Mouse (Mus musculus) adrenal gland, postnatal 25 days (tissue): ENCODE data around the gene Tacr2. TPM values are rescaled to one million over a fixed set of nuclear protein-coding genes. Genes with fewer than 3 reads are reported as not detected.

ENCODE experiments used
- DNase-seq: peaks from one replicate; pipeline ENCODE4 v3.0.0; 2021; ENCODE audit warnings: mixed read lengths
- long read RNA-seq: library from polyadenylated mRNA; stranded (forward); transcript quantifications from one replicate; pipeline ENCODE4 v2.0.0, GENCODE M21; 2021
- total RNA-seq: library from RNA; stranded (reverse); gene quantifications from 2 replicates; pipeline ENCODE4 v1.2.3, GENCODE M21; 2021

The Tacr2 gene
- total RNA-seq: 36.1 and 52.0 TPM in 2 replicates
- long read RNA-seq, transcript Tacr2-201 (5 exons, 2,258 nt): major isoform, 9 of 18 reads
- long read RNA-seq, partial matches to known transcripts: 9 of 18 reads
- long read RNA-seq, other reads (novel, unspliced or antisense): 0 of 18 reads

DNA sequence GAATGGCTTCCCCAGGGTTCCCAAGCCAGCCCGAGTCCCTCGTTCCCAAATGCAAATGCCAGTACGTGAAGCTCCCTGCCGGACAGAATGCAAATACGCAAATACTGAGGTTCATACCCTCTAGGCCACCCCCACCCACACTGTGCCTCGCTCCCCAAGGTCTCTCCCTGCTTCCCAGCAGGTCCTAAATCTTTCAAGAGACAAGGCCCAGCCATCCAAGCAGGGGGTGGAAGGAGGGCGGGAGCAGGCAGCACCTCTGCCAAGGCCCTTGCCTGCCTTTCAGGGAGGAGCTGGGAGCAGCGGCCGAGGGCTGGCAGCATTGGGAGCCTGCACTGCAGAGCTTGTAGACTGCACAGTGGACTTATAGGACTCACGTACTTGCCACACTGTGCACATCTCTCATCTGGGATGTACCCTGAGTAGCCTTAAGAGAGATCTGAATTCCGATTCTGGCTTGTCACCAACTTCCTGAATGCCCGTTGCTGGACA, at the start of gene Tacr2:
TSS of gene Tacr2 (plus strand) at position 439 of the 489 bp plus-strand sequence.
- peak; percentile 73 for DNase-seq

DNA sequence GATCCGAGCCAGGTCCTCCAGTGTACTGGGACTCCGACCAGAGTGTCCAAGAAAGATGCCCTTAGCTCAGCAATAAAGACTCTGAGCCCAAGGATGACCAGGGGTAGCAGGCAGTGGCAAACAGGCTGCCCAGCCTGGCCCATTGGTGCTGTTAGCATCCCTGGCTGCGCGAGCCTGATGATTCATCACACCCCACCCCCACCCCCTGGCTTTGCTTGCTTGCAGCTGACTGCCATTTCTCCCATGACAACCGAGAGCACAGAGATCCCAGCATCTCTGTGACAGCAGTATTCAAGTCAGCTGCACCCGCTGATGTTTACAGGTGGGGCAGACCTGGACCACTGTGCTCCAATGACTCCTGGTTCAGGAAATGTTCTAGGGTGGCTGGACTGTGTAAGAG, 49.7 kb upstream of the Tacr2 start:
- DNase-seq: no peak

DNA sequence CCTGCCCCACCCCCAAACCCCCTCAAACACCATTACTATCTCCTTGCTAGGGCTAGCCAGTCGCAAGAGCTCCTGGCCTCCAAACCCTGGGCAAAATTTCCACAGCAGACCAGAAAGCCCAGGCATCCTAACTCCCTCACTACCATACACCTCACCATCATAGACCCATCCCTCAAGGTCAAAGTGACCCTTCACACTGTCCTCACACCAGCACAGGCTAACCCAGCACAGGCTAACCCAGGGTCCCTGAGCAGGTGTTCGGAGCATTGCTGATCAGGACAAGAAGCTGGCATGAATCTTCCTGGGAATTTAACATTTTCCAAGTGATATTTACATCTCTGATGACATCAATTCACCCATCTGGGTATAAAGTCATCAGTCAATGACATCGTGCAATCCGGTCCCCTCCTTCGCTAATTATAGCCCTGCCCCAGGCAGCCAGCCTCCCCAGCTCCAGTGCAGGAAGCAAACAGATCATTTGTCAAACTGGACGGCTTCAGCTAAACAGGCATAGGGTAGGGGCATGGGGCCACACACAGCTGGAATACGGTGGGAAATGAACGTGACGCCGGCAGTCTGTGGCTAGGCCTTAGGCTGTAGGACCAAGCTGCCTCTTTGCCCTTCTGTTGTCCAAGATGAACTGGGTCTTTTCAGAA, 43.9 kb upstream of the Tacr2 start:
- no peak for DNase-seq

DNA sequence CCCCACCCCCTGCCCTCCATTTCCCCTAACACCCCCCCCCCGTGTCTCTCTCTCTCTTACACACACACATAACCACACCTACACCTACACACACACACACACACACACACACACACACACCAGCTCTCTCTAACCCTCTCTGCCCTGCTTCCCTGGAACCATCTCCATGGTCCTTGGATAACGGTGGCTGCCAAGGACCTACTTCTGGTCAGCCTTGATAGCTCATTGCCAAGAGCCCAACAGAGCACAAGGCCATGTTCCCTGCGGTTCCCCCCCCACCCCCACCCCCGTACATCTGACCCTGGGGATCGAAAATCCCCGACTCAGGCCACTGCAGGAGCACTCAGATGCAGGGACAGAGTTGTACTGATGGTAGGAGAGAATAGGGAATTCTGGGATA, 40.9 kb upstream of the Tacr2 start:
- no peak for DNase-seq

DNA sequence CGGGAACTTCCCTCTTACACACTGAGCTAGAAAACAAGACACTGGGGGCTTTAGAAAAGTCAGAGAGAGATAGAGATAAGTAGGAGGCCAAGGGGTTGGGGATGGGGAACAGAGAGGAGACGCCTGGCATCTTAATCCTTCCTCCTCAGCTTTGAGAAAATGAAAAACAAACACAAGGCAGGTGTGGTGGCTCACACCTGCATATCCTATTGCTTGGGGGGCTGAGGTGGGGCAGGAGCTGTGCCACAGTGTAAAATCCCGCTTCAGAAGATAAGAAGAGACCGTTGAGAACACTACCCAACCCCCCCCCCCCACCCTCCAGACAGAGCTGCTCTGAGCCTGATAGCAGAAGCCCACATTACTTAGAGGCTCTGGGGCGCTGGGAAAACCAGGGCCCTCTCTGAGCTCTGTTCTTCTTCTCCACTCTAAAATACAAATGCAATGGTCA, 37.0 kb upstream of the Tacr2 start:
- DNase-seq: no peak

DNA sequence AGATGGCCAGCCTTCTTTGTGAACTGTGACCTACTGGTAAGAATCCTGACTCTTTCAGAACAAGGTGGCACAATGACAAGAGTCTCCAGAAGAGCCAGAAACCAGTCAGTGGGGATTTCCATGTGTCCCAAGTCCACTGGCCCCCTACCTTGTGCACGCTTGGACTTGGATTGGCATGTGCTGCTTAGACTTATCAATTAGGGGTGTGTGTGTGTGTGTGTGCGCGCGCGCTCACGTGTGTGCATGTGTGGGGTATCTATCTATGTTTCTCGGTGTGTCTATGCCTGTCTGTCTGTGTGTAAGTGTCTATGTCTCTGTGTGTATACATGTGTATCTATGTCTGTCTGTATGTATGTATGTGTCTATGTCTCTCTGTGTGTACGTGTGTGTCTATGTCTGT, 36.6 kb upstream of the Tacr2 start:
- DNase-seq: no peak

DNA sequence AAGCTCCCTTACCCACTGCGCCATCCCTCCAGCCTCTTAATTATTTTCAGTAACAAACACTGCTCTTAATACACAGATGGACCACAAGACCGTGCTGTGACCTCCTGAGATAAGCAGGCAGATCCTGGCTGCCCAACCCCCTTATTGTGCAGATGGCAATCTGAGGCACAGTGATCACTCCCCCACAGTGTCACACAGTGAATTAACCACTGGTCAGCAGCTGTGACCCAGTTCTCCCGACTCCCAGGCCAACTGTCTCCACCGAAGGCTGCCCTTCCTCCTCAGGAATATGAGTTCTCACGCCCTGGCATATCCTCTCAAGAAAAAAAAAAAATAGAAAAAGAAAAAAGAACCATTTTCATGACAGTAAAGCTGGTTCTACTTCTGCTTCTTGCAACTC, 35.6 kb upstream of the Tacr2 start:
- no peak for DNase-seq

DNA sequence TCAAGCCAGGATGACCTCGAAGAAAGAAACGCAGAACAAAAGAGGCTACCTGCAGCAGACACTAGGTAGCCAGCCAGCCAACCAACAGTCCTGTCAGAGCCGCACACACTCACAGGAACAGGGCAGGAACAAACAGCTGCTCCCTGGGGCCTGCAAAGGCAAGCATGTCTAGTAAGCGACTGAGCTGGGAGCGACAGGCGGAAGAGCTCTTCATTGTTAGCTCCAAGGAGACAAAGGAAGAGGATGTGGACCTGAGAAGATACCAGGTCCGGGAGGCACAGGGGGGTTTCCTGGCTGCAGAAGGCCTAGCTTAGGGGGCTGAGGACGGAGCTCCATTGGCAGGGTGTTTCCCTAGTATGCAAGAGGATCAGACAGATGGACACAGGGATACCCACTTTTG, 35.0 kb upstream of the Tacr2 start:
- DNase-seq: no peak

DNA sequence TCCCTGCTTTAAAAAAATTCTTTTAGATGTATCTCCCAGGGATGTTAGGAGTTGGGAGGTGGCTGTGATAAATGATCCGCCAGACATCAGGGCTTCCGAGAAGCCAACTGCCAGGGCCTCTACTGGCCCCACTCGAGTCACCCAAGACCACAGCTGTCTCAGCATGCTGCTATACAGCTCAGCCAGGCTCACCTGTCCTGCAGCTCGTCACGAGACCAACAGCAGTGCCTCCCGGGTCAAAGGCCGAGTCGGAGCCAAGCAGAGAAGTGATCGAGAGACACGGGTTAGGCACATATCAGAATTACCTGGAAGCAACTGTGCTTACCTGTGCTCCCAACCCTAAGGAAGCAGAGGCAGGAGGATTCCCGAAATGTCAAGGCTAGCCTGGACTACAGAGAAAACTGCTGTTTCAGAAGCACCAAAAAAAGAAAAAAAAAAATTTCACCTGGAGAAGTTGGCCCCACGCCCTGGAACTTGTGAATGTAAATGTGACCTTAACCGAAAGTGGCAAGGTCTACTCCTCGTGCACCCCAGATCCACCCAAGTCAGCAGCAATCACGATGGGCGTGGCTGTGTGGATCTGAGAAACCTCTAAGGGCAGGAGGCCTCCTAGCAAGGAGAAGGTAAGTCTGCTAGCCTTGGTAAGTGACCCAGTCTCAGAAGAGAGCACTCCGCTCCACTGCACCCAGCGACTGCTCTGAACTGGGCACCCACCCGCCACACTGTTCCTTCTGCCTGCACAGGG, 34.0 kb upstream of the Tacr2 start:
- no peak for DNase-seq

DNA sequence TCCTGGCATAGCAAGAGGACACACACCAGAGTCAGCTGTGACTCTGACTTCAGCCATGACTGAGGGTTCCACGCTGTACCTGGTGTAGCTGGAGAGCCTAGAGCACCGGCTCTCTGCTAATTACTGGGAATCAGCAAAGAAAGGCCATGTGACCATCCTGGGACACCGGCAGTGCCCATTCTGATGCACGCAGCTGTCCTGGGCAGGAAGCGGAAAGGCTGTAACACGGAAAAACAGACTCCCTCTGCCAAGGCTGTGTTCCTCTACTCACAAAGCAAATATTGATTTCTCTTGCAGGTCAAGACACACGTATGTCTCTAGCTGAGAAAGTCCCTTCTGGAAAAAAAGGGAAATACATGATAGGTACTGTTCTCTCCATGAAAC, 33.5 kb upstream of the Tacr2 start:
- DNase-seq: no peak

DNA sequence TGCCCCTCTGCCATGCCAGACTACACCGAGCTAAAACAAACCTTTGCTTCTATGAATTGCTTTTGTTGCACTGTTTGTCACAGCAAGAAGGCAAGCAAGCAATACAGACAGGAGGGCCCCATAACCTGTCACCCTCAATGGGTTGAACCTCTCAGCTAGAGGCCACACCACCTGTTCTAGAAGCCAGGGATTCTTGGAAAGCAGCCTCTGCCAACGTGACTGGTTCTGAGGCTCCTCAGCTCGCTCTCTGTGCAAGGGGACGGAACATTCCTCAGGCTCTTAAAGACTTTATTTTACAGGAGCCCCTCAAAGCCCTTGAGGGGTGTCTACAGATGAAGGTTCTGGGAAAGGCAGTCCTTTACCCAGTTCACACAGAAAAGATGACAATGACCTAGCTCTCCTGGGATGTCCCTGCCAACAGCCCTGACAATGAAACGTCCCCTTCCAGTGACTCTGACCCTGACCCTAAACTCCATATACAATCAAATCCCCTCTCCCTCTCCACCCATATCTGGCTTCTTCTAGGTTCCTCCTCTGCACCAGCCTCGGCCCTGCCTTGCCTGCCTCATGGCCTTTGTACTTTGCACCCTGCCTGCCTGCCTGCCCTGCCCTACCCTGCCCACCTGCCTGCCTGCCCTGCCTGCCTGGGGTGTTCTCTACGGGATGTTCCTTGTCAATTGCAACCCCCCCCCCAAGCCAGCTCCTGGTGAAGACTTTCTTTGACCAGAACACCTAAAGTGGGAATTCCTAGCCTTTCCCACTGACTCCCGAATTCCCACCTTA, 31.3 kb upstream of the Tacr2 start:
- DNase-seq: no peak

DNA sequence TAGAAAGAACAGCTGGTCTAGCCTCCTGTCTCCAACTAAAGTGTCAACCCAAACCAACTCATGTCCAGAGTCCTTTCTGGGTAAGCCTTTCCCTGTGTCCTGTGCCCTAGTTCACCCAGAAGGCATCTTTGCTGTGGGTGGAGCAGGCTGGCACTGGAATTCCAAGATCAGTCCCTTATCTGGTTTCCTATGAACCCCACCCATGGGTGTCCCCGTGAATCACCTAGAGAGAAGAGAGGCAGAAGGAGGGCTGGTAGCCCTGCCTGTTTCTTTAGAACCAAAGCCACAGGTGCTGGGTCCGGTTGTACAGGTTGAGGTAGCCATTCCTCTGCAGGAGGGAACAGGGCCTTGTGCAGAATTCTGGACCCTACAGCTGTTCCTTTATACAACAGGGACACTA, 30.6 kb upstream of the Tacr2 start:
- no peak for DNase-seq

DNA sequence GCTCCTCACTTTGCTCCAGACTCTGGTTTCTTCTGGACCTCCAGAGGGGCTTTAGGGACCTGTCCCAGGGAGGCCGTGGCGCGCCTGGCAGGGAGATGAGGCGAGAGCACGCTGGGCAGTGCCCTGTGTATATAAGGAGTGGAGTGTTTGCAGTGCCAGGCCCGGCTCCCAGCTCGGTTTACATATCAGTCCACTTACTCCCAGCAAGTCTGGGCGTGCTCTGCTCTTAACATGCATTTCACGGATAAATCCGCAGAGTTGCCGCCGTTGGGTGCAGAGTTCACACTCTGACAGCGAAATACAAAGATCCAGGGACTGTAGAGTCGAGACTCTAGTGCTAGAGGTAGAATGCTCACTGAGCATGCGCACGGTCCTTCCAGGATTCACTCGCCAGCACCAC, 29.5 kb upstream of the Tacr2 start:
- DNase-seq: no peak

DNA sequence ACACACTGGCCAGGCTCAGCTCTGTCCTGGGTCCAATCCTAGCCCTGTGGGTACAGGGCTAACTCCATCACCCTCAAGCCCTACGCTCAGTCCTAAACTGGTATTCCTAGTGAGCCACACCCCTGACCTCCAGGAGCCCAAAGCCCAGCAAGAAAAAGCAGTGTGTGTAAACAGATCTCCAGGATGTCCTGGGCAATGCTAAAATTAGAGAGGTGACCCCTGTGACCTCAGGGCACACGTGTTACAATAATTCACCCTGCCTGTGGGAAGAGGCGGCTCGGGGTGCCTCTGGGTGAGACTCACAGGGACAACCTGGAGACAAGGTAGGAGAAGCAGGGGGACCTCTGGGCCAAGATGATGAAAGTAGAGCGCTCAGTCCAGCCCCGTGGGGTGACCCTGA, 28.0 kb upstream of the Tacr2 start:
- DNase-seq: peak; percentile 21

DNA sequence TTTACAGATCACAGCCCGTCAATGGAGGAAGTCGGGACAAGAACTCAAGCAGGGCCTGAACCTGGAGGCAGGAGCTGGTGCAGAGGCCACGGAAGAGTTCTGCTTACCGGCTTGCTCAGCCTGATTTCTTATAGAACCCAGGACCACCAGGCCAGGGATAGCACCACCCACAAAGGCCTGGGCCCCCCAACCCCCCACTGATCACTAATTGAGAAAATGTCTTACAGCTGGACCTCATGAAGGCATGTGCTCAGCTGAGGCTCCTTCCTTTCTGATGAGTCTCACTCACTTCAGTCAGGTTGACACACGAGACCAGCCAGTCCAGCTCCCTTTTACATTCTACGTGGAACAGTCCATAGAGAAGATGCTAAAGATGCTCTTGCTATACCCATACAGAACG, 26.4 kb upstream of the Tacr2 start:
- no peak for DNase-seq

DNA sequence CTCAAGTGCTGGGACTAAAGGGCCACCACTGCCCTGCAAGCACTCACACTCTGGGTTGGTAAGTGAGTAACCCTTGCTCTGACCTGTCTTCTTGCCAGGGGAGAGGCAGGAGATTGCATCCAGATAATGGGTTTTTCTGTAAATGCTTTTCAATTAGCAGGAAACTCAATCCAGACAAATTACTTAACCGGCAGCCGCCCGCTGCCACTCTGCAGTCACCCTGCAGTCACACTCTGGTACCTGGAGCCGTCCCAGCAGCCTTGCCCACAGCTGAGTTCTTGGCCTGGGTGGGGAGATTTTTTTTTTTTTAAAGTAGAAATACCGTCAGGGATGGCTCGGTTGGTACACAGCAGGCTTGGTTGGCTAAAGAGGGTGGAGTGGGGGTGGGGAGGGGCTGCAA, 24.1 kb upstream of the Tacr2 start:
- DNase-seq: no peak

DNA sequence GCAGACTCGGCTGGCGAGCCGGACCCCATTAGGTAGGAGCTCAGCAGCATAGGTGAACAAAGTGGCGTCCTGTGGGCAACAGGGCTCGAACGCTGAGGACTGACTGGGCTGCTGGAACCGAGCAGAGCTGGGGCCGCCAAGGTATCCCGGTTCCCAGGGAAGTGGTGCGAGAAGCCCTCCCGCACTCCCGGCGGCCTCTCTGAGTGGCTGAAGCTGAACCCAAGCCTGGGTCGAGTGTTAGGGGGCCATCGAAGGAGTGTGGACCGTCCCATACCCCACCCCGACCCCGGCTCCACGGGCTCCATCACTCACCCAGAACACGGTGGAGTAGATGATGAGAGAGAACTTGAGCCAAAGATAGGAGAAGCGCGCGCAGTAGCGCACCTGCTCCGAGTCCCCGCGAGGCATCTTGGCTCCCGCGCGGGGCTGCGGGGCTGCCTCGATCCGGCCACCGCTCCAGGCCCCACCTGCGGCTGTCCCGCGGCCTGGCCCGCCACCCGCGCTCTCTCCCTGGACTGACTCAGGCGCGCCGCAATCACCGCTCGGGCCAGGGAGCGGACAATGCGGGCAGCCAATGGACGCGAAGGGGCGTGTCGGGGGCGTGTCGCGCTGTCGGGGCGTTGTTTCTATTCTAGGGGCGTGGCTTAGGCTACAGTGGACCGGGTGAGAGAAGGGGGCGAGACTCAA, 21.4 kb upstream of the Tacr2 start, which contains the start of gene Tspan15:
TSS of gene Tspan15 (minus strand) at position 544 of the 687 bp plus-strand sequence.
- peak; percentile 98 for DNase-seq

DNA sequence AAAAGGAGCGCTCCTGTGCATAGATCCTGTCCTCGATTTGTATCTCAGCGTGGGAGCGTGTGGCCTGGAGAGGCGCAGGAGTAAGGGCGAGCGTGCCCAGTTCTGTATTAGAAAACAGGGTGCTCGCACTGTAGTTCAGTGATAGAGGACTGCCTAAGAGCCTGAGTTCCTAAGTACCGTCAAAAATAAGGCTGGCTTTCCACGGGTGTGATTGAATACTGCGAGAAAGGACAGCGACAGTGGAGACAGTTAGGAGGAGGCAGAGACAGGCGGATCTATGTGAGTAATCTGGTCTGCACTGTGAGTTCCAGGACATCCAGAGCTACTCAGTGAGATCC, 20.9 kb upstream of the Tacr2 start:
- DNase-seq: no peak

DNA sequence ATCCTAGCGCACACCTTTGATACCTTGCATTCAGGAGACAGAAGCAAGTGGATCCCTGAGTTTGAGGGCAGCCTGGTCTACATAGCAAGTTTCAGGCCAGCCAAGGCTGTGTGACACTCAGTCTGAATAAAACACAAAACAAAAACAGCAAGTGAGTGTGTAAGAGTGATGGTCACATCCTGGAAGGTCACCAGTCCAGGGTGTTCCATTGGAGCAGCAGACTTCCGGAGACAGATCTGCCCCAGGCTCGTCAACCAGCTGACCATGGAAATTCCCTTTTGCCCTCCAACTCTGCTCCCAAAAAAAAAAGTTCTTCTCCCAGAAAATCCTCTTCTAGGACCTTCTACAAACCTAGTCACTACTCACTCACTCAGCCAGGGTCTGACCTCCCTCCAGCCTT, 20.4 kb upstream of the Tacr2 start:
- DNase-seq: no peak

DNA sequence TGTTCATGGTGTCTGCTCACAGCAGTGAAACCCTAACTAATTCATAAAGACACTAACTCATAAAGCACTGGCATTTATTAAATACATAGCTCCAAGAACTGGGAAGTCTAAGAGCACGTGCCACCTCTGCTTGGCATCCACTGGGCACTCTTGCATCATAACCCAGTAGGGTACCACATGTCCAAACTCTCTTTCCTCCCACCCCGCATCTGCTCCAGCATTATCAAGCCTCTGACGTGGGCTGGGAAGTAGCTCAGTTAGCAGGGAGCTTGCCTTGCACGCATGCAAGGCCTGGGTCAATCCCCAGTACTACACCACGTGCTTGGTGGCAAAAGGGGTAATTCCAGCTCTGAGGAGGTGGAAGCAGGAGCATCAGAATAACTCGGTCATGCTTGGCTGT, 16.1 kb upstream of the Tacr2 start:
- no peak for DNase-seq

DNA sequence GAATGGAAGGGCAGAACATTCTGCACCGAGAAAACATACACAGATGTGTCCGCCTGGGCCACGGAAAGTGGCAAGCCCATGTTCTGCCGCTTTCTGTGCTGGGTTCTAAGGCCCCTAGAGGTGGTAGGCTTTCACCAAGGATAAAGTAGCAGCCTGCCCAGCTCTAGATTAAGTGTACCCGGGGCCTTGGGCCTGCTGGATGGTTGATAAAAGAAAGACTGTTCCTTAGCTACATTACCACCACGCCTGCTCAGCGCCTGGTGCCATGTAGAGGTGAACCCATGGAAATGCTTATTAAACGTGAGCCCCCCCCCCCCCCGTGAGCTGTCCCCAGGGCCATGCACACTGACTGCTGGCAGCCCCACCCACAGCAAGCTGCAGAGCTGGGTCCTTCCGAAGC, 15.0 kb upstream of the Tacr2 start:
- no peak for DNase-seq

DNA sequence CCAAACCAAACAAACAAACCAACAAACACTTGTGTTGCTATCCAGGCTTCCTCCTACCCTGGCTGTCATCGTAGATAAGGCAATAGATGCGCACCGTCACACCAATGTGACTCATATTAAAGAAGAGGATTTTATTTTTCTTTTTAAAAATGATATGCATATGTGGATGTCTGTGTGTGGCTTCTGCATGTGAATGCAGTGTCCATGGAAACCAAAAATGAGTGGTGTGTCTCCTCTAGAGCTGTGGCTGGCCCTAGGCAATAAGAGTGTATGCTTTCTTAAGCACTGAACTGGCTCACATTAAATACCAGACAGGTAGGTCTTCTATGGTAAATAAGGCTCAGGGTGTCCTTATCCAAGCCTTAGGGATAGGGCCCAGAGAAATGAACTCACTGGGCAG, 13.6 kb upstream of the Tacr2 start:
- no peak for DNase-seq
